Mouse (Mus musculus) thymus, adult 2 months (tissue): Measurements from ENCODE around the gene Il23r.

ENCODE experiments used
- CTCF ChIP-seq: fragments of 200-500 bp; IDR thresholded peaks from 2 replicates; pipeline ENCODE4 v1.5.1; 2012; ENCODE audit warnings: mild to moderate bottlenecking, control low read depth, low read length, moderate library complexity, borderline replicate concordance; ENCODE audit not compliant: control insufficient read depth, poor library complexity, insufficient read depth; ENCODE audit errors: extremely low read depth
- POLR2A ChIP-seq: fragments of 200-500 bp; IDR thresholded peaks from 2 replicates; pipeline ENCODE4 v1.6.1; 2012; ENCODE audit warnings: mild to moderate bottlenecking, low read length, control low read depth, moderate library complexity; ENCODE audit not compliant: control insufficient read depth, poor library complexity, insufficient read depth; ENCODE audit errors: extremely low read depth

DNA sequence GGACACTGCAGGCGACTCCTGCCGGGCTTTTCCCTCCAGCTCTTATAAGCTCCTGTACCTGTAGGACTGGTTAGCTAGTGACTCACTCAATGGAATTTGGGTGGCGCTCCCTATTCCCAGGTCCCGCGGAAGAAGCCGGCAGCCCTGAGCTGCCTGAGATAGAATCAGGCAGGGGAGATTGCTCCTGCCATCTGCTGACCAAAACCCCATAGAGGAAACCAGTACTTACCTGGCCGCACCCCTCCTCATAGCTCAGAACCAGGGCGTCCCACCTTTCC is 44.1 kb upstream of the Il23r start, which contains the start of gene Tacstd2:
- TF ChIP-seq CTCF (no peak), POLR2A (no peak)
